Mouse (Mus musculus): ENCODE results near the gene Ctcfl. TPM values are rescaled to one million over a fixed set of nuclear protein-coding genes. Genes with fewer than 3 reads are reported as not detected.
A peak's percentile ranks its signal among the peaks of the same experiment; 100 is the strongest.

Gene Ctcfl
- total RNA-seq, 2 experiments from 2014 or later: not detected

- no peak for ATAC-seq (ENCODE audit: poor library complexity, severe bottlenecking)
Measured at GRCm38 (mm10) chr2:173084871-173085270, 34.5 kb downstream of the Ctcfl start.

DNA sequence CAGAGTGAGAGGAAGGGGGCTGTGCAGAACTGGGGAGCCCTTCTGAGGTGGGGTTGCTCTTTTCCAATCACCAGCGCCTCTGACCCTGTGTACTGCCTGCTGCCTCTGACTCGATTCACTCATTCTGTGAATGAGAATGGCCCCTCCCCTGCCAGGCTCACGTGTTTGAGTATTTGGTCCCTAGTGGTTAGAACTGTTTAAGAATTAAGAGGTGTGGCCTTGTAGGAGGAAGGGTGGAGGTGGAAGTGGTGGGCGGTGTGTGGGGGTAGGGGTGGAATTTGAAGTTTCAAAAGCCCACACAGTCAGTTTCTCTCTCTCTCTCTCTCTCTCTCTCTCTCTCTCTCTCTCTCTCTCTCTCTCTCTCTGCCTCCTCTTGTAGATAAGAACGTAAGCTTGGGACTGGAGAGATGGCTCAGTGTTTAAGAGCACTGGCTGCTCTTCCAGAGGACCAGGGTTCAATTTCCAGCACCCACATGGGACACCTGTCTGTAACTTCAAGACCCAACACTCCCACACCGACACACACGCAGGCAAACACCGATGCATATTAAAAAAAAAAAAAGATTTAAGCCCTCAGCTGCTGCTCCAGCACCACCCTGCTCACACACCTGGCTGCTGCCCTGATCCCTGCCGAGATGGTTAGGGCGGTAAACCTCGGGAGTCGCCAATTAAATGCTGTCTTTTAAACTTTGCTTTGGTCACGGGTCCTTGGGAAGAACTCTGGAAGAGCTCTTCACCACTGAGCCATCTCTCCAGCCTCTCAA lies 35.4 kb downstream of the Ctcfl start:
- ATAC-seq (ENCODE audit: poor library complexity, severe bottlenecking): peak; percentile 81

GRCm38 (mm10) chr2:173083106-173083505 lies 36.2 kb downstream of the Ctcfl start:
- ATAC-seq (ENCODE audit: poor library complexity, severe bottlenecking): no peak

GRCm38 (mm10) chr2:173082706-173083105 lies 36.6 kb downstream of the Ctcfl start:
- peak; percentile 58 for ATAC-seq (ENCODE audit: poor library complexity, severe bottlenecking)

GRCm38 (mm10) chr2:173080785-173081241 lies 38.5 kb downstream of the Ctcfl start:
- ATAC-seq (ENCODE audit: poor library complexity, severe bottlenecking): peak; percentile 71

DNA sequence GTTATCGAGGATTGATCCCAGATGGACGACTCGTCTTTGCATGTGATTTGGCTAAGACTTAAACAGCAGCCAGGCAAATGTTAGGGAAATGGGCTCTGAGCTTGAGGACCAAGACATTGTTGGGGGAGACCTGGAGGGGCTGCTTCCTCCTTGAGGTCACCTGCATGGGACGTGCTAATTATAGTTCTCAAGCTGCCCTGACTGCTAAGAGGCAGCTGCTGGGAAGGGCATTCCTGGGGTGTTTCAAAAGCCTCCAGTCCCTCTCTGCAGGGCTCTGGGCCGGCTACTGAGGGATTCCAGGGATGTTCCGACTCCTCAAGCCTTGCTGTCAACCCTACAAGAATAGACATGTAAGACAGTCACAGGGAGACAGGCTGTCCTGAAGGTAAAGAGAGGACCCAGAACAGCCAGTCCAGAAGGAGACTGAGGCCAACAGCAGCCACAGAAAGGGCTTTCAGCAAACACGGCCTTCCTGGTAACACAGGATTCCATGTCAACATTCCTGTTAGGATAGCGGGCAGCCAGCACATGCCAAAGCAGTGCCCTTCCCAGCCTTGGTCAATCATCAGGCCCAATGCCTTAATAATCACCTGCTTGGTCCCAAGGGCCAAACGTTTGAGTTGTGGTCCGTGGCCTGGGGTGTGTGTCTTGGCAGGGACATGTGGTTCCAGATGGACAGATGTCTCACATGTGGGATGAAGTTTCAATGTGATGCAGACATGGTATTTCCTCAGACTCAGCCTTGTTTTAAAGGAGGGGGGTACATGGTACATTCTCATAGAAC lies 39.4 kb downstream of the Ctcfl start:
- ATAC-seq (ENCODE audit: poor library complexity, severe bottlenecking): no peak

GRCm38 (mm10) chr2:173076921-173077320 lies 42.4 kb downstream of the Ctcfl start:
- ATAC-seq (ENCODE audit: poor library complexity, severe bottlenecking): no peak

- no peak; the same call in 1 of the 2 replicates for ATAC-seq (ENCODE audit: poor library complexity, severe bottlenecking)
Measured at GRCm38 (mm10) chr2:173073666-173074065, 45.7 kb downstream of the Ctcfl start.

DNA sequence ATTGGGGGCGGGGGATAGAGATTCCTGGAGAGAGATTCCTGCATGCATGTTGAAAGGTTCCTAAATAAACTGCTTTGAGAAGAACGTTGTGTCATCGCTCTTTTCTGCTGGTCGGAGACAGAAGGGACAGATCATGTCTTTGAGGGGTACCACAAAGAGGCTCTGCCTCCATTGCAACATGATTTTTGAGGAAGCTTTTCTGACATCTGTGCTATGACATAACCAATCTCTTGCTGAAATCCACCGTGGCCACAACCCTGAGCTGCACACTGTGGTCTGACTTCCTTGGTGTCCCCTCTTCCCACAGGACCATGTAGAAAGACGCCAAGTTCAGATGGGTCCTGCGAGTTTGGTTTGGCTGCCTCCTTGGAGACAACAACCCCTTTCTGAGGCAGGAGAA lies 46.4 kb downstream of the Ctcfl start:
- peak; percentile 99 for ATAC-seq (ENCODE audit: poor library complexity, severe bottlenecking)

- ATAC-seq (ENCODE audit: poor library complexity, severe bottlenecking): peak; percentile 9; the same call in 1 of the 2 replicates
Measured at GRCm38 (mm10) chr2:173064864-173065263, 54.5 kb downstream of the Ctcfl start.

DNA sequence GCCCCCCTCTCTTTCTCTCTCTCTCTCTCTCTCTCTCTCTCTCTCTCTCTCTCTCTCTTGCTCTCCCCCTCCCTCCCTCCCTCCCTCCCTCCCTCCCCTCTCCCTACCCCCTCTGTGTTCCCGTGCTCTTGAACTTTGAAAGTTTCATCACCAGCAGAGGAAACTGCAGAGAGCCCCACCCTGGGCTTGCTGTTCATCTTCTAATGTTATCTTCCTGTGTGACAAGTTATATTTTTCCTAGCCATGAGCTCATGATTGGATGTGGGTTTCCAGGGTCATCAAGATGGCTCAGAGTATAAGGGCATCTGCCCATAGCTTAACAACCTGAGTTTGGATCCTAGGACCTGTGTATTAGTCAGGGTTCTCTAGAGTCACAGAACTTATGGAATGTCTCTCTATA lies 56.1 kb downstream of the Ctcfl start:
- peak; percentile 27 for ATAC-seq (ENCODE audit: poor library complexity, severe bottlenecking)

DNA sequence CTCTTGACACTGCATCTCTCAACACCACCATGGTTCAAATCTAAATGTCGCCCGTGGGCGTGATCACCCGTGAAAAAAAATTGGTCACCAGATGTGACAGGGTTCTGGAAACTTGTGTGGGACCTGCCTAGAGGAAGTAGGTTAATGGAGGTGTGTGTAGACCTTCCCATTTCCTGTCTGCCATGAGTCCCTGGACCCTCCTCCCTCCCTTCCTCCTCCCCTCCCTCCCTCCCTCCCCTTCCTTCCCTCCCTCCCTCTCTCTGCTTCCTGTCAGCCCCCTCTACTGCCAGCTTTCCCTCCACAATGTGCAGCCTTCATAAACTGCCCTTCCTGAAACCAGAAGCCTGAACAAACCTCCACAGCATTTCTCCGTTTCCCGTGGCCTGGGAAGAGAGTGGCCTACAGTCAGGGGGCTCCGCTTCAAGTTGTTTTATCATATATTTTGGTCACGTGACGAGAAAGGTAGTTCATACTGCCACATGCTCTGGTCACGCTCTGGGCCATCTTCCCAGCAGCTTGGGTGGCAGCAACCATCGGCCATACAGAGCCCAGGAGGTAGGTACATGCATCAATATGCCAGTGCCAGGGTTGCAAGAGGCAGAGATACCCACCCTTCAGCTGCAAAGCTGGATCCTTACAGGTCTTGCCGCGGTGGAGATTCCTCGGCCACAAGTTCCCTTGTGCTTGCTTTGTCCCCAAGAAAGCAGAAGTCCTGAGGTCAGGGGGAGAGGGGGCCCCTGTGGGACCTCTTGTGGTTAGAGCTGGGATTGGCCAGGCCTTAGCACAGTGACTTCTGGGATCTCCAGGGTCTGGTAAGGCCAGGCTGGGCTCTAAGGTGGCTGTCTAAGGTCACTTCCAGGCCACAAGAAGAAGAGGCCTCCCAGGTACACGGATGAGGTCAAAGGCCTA lies 57.6 kb downstream of the Ctcfl start:
- peak; percentile 78 for ATAC-seq (ENCODE audit: poor library complexity, severe bottlenecking)

DNA sequence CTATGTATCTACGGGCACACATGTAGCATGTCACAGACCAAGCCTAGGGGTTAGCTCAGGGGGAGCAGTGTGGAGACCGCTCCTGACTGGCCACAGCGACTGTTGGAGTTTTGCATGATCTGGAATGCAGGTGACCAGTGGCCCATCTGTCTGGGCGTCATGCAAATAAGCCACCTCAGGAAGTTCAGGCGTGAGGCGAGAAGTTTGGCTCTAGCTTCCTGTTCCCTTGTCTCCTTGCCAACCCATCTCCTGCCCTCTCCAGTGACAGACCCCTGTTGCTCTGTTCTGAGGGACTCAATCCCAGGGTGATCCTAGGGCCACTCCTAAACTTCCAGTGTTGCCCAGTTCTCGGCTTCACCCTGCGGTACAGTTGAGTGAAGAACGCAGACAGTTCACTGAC lies 58.9 kb downstream of the Ctcfl start:
- ATAC-seq (ENCODE audit: poor library complexity, severe bottlenecking): no peak

DNA sequence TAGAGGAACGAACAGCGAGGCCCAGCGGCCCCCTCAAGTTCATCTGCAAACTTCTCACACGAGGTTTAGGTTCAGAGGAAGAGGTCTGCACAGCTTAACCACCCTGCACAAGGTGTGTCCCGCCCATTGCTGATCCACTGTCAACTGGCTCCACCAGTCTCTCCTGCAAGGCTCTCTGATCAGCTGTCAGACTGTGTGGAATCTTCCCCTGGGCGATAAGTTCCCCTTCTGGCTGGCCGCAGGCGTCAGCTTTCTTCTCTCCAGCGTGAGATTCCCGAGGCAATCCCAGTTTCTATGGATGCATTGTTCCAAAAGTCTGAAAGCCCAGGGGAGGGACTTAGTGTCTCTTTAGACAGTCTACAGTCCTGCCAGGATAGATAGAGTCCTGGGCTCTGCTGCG lies 61.1 kb downstream of the Ctcfl start:
- ATAC-seq (ENCODE audit: poor library complexity, severe bottlenecking): no peak

DNA sequence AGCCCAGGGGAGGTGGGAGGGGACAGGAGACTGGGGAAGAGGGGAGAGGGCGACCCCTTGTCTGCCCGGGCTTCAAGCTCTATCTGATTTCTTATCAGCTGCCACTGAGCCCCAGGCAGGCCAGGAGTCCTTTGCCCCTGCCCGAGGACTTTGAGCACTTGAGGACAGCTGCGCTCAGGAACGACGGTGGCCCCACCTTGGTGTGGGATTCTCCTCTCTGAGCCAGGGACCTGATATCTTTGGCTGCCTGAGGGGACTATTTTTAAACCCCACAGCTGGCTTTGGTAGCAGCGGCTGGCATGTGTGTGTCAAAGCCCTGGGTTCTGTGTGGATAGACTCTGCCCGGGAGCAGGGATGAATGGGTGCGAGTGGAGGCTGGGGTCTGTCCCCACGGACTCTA lies 61.7 kb downstream of the Ctcfl start:
- ATAC-seq (ENCODE audit: poor library complexity, severe bottlenecking): no peak

GRCm38 (mm10) chr2:173056882-173057315 lies 62.4 kb downstream of the Ctcfl start:
- ATAC-seq (ENCODE audit: poor library complexity, severe bottlenecking): peak; percentile 45

DNA sequence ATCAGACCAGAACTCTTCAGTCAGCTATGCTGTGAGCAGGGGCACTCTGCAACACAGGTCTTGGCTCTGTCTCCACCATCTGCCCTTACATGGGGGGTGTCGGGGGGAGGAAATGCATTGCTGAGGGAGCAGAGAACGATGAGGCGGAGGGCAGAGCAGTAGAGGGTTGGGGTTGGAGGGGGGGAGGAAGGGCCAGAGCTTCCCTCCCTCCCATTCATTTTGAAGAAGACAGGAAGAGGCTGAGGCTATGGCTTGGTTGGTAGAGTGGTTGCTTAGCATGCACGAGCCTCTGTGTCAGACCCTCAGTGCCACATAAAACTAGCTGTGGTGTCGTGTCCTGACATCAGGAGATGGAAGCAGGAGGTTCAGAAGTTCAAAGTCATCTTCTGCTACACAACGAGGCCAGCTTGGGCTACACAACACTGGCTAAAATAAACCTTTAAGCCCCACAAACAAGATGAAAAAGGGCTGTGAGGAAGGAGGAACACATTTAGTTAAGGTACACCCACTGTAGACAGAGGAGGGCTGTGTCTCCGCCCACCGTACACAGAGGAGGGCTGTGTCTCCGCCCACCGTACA lies 62.9 kb downstream of the Ctcfl start:
- ATAC-seq (ENCODE audit: poor library complexity, severe bottlenecking): no peak

GRCm38 (mm10) chr2:173053846-173054245 lies 65.5 kb downstream of the Ctcfl start:
- peak; percentile 43 for ATAC-seq (ENCODE audit: poor library complexity, severe bottlenecking)

DNA sequence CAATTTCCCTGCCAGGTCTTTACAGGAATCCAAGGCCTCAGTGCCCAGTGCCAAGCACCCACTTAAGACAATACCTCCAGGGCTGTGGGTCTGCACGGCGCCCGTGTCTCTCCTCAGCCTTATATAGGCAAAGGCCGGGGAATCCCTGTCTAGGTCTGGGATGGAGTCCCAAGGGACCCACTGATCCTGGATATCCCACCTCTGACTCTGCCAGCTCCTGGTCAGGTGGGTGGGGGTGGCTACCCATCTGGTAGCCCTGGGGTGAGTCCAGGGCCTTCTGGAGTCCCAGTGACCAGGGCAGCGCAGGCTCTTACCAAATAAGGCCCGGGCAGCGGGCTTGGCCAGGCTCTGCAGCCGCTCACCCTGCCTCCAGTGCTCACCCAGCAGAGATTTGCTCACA lies 66.4 kb downstream of the Ctcfl start:
- no peak for ATAC-seq (ENCODE audit: poor library complexity, severe bottlenecking)

GRCm38 (mm10) chr2:173050604-173051382 lies 68.5 kb downstream of the Ctcfl start:
- no peak for ATAC-seq (ENCODE audit: poor library complexity, severe bottlenecking)
